24 mouse cellular contexts compared by ENCODE assay signal in genomic region chr10:105501736-105502135, GRCm38 (mm10).
DNase-seq lines count a peak whose midpoint lies in the region; ATAC-seq lines count a peak whose summit lies in the region.
"Had no signal": no experiment of that assay in that cellular context is flagged by ENCODE, and none has a peak within 500 bp of the region (broad histone marks: within the 10 kb centered on the region; RNA-seq: fewer than 3 reads in every experiment).

No protein-coding gene starts in this region.

- H3K36me3 ChIP-seq in hindbrain, embryonic 16.5 days (ENCODE audit: control insufficient read depth, insufficient read depth, low read length): no peaks in the 10 kb centered on the region
- H3K36me3 ChIP-seq in hindbrain, embryonic 12.5 days: peaks cover 8% of the 10 kb centered on the region; the same call in 1 of the 2 replicates
- peaks cover 7% of the 10 kb centered on the region; the same call in 1 of the 2 replicates for H3K36me3 ChIP-seq in neural tube, embryonic 13.5 days

- no peak overlapping the region for H3K4me2 ChIP-seq in hindbrain, embryonic 16.5 days (ENCODE audit: low read length)
- no peak overlapping the region for H3K4me2 ChIP-seq in hindbrain, embryonic 12.5 days (replicated peaks)
- H3K4me2 ChIP-seq in neural tube, embryonic 13.5 days: no peak overlapping the region
- H3K4me2 ChIP-seq: heart, embryonic 13.5 days; stomach, embryonic 15.5 days had no signal

- no peaks in the 10 kb centered on the region for H3K9me3 ChIP-seq in hindbrain, embryonic 16.5 days (ENCODE audit: control insufficient read depth, low read length)
- no peaks in the 10 kb centered on the region for H3K9me3 ChIP-seq in hindbrain, embryonic 12.5 days (replicated peaks)
- H3K9me3 ChIP-seq in neural tube, embryonic 13.5 days: no peaks in the 10 kb centered on the region
- H3K9me3 ChIP-seq: heart, embryonic 13.5 days; stomach, embryonic 15.5 days had no signal

- peak; percentile 22 for DNase-seq in embryo, embryonic 11 days
- DNase-seq in embryo, embryonic 9.5 days (ENCODE audit: extremely low spot score): no peak
- DNase-seq in neural tube, embryonic 10.5 days (ENCODE audit: extremely low spot score, low spot score): no peak
- DNase-seq in natural killer cell, adult 2 months (ENCODE audit: low spot score in 2 of 2): no peak
- DNase-seq in ovary, adult 18-20 months (ENCODE audit: low spot score): no peak
- DNase-seq: adrenal gland, postnatal 25 days; cerebellum, adult 11 months; cerebellum, postnatal 10 days; gastrocnemius, postnatal 36 days; heart, adult 2 months; heart, postnatal 14 days; kidney, adult 2 months; layer of hippocampus, adult 9-11 months; lung, adult 18-20 months; lung, postnatal 10 days; right cerebral cortex, adult 18-20 months; thymus, postnatal 25 days had no signal

- no peak for ATAC-seq in hindbrain, embryonic 16.5 days
- ATAC-seq in hindbrain, embryonic 12.5 days (ENCODE audit: low FRiP score): no peak
- ATAC-seq in neural tube, embryonic 13.5 days (ENCODE audit: low read depth): peak; percentile 28; the same call in 1 of the 2 replicates
- ATAC-seq: forebrain, embryonic 16.5 days had no signal

- no peaks in the 10 kb centered on the region for H3K4me1 ChIP-seq in hindbrain, embryonic 16.5 days (ENCODE audit: control insufficient read depth, insufficient read depth, low read depth, low read length)
- no peaks in the 10 kb centered on the region for H3K4me1 ChIP-seq in hindbrain, embryonic 12.5 days
- H3K4me1 ChIP-seq in neural tube, embryonic 13.5 days (replicated peaks): peaks cover 7% of the 10 kb centered on the region; the same call in 1 of the 2 replicates
- H3K4me1 ChIP-seq: stomach, embryonic 15.5 days had no signal

- H3K4me3 ChIP-seq in hindbrain, embryonic 16.5 days (ENCODE audit: low read length): no peak overlapping the region
- H3K4me3 ChIP-seq in hindbrain, embryonic 12.5 days: no peak overlapping the region
- no peak overlapping the region for H3K4me3 ChIP-seq in neural tube, embryonic 13.5 days
- H3K4me3 ChIP-seq: heart, adult 2 months; heart, embryonic 13.5 days; stomach, embryonic 15.5 days had no signal

- H3K27ac ChIP-seq in hindbrain, embryonic 16.5 days (ENCODE audit: low read depth, low read length): 0 out of 2 replicates have a peak overlapping the region, but pooled peaks have one; percentile 9
- no peak overlapping the region for H3K27ac ChIP-seq in hindbrain, embryonic 12.5 days
- peak overlapping the region; percentile 29 for H3K27ac ChIP-seq in neural tube, embryonic 13.5 days (replicated peaks)
- H3K27ac ChIP-seq: heart, adult 2 months; heart, embryonic 13.5 days; kidney, postnatal 0 days; stomach, embryonic 15.5 days had no signal

- 68% methylated on average over 7 of the region's 7 CpGs for WGBS in hindbrain, embryonic 16.5 days
- WGBS in hindbrain, embryonic 12.5 days: 69% methylated on average over 7 of the region's 7 CpGs
- WGBS in neural tube, embryonic 13.5 days: 63% methylated on average over 7 of the region's 7 CpGs

- H3K9ac ChIP-seq in hindbrain, embryonic 16.5 days (ENCODE audit: low read depth, low read length): no peak overlapping the region
- H3K9ac ChIP-seq in hindbrain, embryonic 12.5 days: no peak overlapping the region
- H3K9ac ChIP-seq in neural tube, embryonic 13.5 days: no peak overlapping the region
- H3K9ac ChIP-seq: heart, embryonic 13.5 days; stomach, embryonic 15.5 days had no signal

- no peaks in the 10 kb centered on the region for H3K27me3 ChIP-seq in hindbrain, embryonic 16.5 days (replicated peaks; ENCODE audit: control insufficient read depth, insufficient read depth, low read length)
- H3K27me3 ChIP-seq in hindbrain, embryonic 12.5 days: no peaks in the 10 kb centered on the region
- no peaks in the 10 kb centered on the region for H3K27me3 ChIP-seq in neural tube, embryonic 13.5 days
- H3K27me3 ChIP-seq: heart, embryonic 13.5 days; stomach, embryonic 15.5 days had no signal
